Mouse (Mus musculus): Measurements from ENCODE around the gene Myh1. TPM values are rescaled to one million over a fixed set of nuclear protein-coding genes. Genes with fewer than 3 reads are reported as not detected.
A peak's percentile ranks its signal among the peaks of the same experiment; 100 is the strongest.

Myh1 gene
- total RNA-seq, 2 experiments from 2014 or later, result not detected

- peak; percentile 15 to 59 for DNase-seq
Observed at GRCm38 (mm10) chr11:67235639-67236358, 35.9 kb downstream of the Myh1 start.

- DNase-seq, result no peak
Observed at GRCm38 (mm10) chr11:67236799-67237198, 36.9 kb downstream of the Myh1 start.

GRCm38 (mm10) chr11:67237481-67238079 is 37.7 kb downstream of the Myh1 start, which contains the start of gene Myh4:
TSS of gene Myh4 (plus strand) at chr11:67238029.
- no peak for DNase-seq

GRCm38 (mm10) chr11:67241051-67241450 is 41.2 kb downstream of the Myh1 start:
- no peak for DNase-seq

GRCm38 (mm10) chr11:67253691-67254090 is 53.8 kb downstream of the Myh1 start:
- no peak for DNase-seq

- no peak for DNase-seq
Observed at GRCm38 (mm10) chr11:67257048-67257447, 57.2 kb downstream of the Myh1 start.

GRCm38 (mm10) chr11:67260956-67261355 is 61.1 kb downstream of the Myh1 start:
- no peak for DNase-seq

Other genes starting within 250 kb of the Myh1 start
- gene Tmem238l, start 243.4 kb upstream of the Myh1 start, total RNA-seq (2021), result not detected
- 1 to 10 TPM; 2.0 to 2.7 TPM for gene Tmem220, start 174.9 kb upstream of the Myh1 start, total RNA-seq (2021)
- gene Adprm, start 147.5 kb upstream of the Myh1 start, total RNA-seq (2021), result 10 to 100 TPM; 12.0 to 12.4 TPM
- gene Sco1, start 147.4 kb upstream of the Myh1 start, total RNA-seq (2021), result 10 to 100 TPM; 21.5 to 22.6 TPM
- gene Myh3, start 121.8 kb upstream of the Myh1 start, total RNA-seq (2021), result under 1 TPM in 1 of 2 experiments, not detected in 1; 0.08 TPM
- not detected for gene Myh2, start 29.0 kb upstream of the Myh1 start, total RNA-seq (2021)
- not detected for gene Myh4, start 38.0 kb downstream of the Myh1 start, total RNA-seq (2021)
- under 1 TPM in 1 of 2 experiments, not detected in 1; 0.05 TPM for gene Myh8, start 77.1 kb downstream of the Myh1 start, total RNA-seq (2021)
- gene Myh13, start 121.6 kb downstream of the Myh1 start, total RNA-seq (2021), result not detected

Data from heart, adult 18-20 months (tissue).